Mouse (Mus musculus): ENCODE data around the gene Ppm1l. TPM values are rescaled to one million over a fixed set of nuclear protein-coding genes. Genes with fewer than 3 reads are reported as not detected.

The Ppm1l gene
- polyA plus RNA-seq, 1 experiment = 21.4 TPM

- DNase-seq (ENCODE audit: low read depth) = no peak
- no peak for TF ChIP-seq CTCF (IDR thresholded peaks at IDR 0.05; ENCODE audit: borderline replicate concordance, extremely low read depth, insufficient read depth, insufficient read length)
- TF ChIP-seq POLR2A (IDR thresholded peaks at IDR 0.05; ENCODE audit: borderline replicate concordance, extremely low read depth, insufficient read depth, insufficient read length, poor library complexity, severe bottlenecking) = no peak
These were observed 167.4 kb downstream of the Ppm1l start for GRCm38 (mm10) chr3:69484006-69484574.

GRCm38 (mm10) chr3:69484582-69484981 is 167.9 kb downstream of the Ppm1l start:
- TF ChIP-seq CTCF (IDR thresholded peaks at IDR 0.05; ENCODE audit: borderline replicate concordance, extremely low read depth, insufficient read depth, insufficient read length) (no peak), POLR2A (IDR thresholded peaks at IDR 0.05; ENCODE audit: borderline replicate concordance, extremely low read depth, insufficient read depth, insufficient read length, poor library complexity, severe bottlenecking) (no peak)
- no peak for DNase-seq (ENCODE audit: low read depth)

GRCm38 (mm10) chr3:69485347-69485746 is 168.7 kb downstream of the Ppm1l start:
- DNase-seq (ENCODE audit: low read depth) = no peak
- no peak for TF ChIP-seq CTCF (IDR thresholded peaks at IDR 0.05; ENCODE audit: borderline replicate concordance, extremely low read depth, insufficient read depth, insufficient read length)

- no peak for DNase-seq (ENCODE audit: low read depth)
- no peak for TF ChIP-seq POLR2A (IDR thresholded peaks at IDR 0.05; ENCODE audit: borderline replicate concordance, extremely low read depth, insufficient read depth, insufficient read length, poor library complexity, severe bottlenecking)
- TF ChIP-seq CTCF (IDR thresholded peaks at IDR 0.05; ENCODE audit: borderline replicate concordance, extremely low read depth, insufficient read depth, insufficient read length) = no peak
These were observed 169.1 kb downstream of the Ppm1l start for GRCm38 (mm10) chr3:69485756-69486155.

- no peak for TF ChIP-seq CTCF (IDR thresholded peaks at IDR 0.05; ENCODE audit: borderline replicate concordance, extremely low read depth, insufficient read depth, insufficient read length)
- no peak for TF ChIP-seq POLR2A (IDR thresholded peaks at IDR 0.05; ENCODE audit: borderline replicate concordance, extremely low read depth, insufficient read depth, insufficient read length, poor library complexity, severe bottlenecking)
- DNase-seq (ENCODE audit: low read depth) = no peak
These were observed 170.8 kb downstream of the Ppm1l start for GRCm38 (mm10) chr3:69487471-69487870.

GRCm38 (mm10) chr3:69489669-69490068 is 173.0 kb downstream of the Ppm1l start:
- TF ChIP-seq CTCF (IDR thresholded peaks at IDR 0.05; ENCODE audit: borderline replicate concordance, extremely low read depth, insufficient read depth, insufficient read length) (no peak), POLR2A (IDR thresholded peaks at IDR 0.05; ENCODE audit: borderline replicate concordance, extremely low read depth, insufficient read depth, insufficient read length, poor library complexity, severe bottlenecking) (no peak)
- no peak for DNase-seq (ENCODE audit: low read depth)

GRCm38 (mm10) chr3:69490981-69491681 is 174.5 kb downstream of the Ppm1l start:
- no peak for DNase-seq (ENCODE audit: low read depth)
- no peak for TF ChIP-seq CTCF (IDR thresholded peaks at IDR 0.05; ENCODE audit: borderline replicate concordance, extremely low read depth, insufficient read depth, insufficient read length)
- TF ChIP-seq POLR2A (IDR thresholded peaks at IDR 0.05; ENCODE audit: borderline replicate concordance, extremely low read depth, insufficient read depth, insufficient read length, poor library complexity, severe bottlenecking) = no peak

GRCm38 (mm10) chr3:69494233-69495010 is 177.8 kb downstream of the Ppm1l start:
- TF ChIP-seq POLR2A (IDR thresholded peaks at IDR 0.05; ENCODE audit: borderline replicate concordance, extremely low read depth, insufficient read depth, insufficient read length, poor library complexity, severe bottlenecking) (no peak), CTCF (IDR thresholded peaks at IDR 0.05; ENCODE audit: borderline replicate concordance, extremely low read depth, insufficient read depth, insufficient read length) (no peak)
- DNase-seq (ENCODE audit: low read depth) = peak; percentile 77

- DNase-seq (ENCODE audit: low read depth) = no peak
- TF ChIP-seq CTCF (IDR thresholded peaks at IDR 0.05; ENCODE audit: borderline replicate concordance, extremely low read depth, insufficient read depth, insufficient read length) = no peak
- TF ChIP-seq POLR2A (IDR thresholded peaks at IDR 0.05; ENCODE audit: borderline replicate concordance, extremely low read depth, insufficient read depth, insufficient read length, poor library complexity, severe bottlenecking) = no peak
These were observed 180.5 kb downstream of the Ppm1l start for GRCm38 (mm10) chr3:69497178-69497577.

- no peak for TF ChIP-seq CTCF (IDR thresholded peaks at IDR 0.05; ENCODE audit: borderline replicate concordance, extremely low read depth, insufficient read depth, insufficient read length)
- no peak for TF ChIP-seq POLR2A (IDR thresholded peaks at IDR 0.05; ENCODE audit: borderline replicate concordance, extremely low read depth, insufficient read depth, insufficient read length, poor library complexity, severe bottlenecking)
- DNase-seq (ENCODE audit: low read depth) = peak; percentile 79
These were observed 185.3 kb downstream of the Ppm1l start for GRCm38 (mm10) chr3:69502009-69502408.

GRCm38 (mm10) chr3:69502527-69502926 is 185.9 kb downstream of the Ppm1l start:
- TF ChIP-seq POLR2A (IDR thresholded peaks at IDR 0.05; ENCODE audit: borderline replicate concordance, extremely low read depth, insufficient read depth, insufficient read length, poor library complexity, severe bottlenecking) = no peak
- no peak for TF ChIP-seq CTCF (IDR thresholded peaks at IDR 0.05; ENCODE audit: borderline replicate concordance, extremely low read depth, insufficient read depth, insufficient read length)
- no peak for DNase-seq (ENCODE audit: low read depth)

Measured in brain, embryonic 14.5 days (tissue).